Mouse (Mus musculus) monocyte, adult 59 days (primary cell): ENCODE data around the gene Foxj3. TPM values are rescaled to one million over a fixed set of nuclear protein-coding genes. Genes with fewer than 3 reads are reported as not detected.

Experiments used
- total RNA-seq, 2 experiments: library from RNA; stranded (reverse); gene quantifications; one replicate each; pipeline ENCODE4 v1.2.4; 2023

Foxj3 gene
- total RNA-seq, result 10 to 100 TPM; 49.9 to 52.6 TPM

GRCm38 (mm10) chr4:119536615-119537014, at the start of gene Foxj3:
Gene Foxj3, plus strand, starts transcription at chr4:119537004.

GRCm38 (mm10) chr4:119492291-119492932, 44.4 kb upstream of the Foxj3 start, which contains the start of gene Rimkla:
Gene Rimkla, minus strand, starts transcription at chr4:119492628.

GRCm38 (mm10) chr4:119539031-119539824, 2.4 kb downstream of the Foxj3 start, which contains the start of gene Frg2f1:
Gene Frg2f1, minus strand, starts transcription at chr4:119539529.

GRCm38 (mm10) chr4:119637176-119637845, 100.5 kb downstream of the Foxj3 start, which contains the start of gene Guca2a:
Gene Guca2a, plus strand, starts transcription at chr4:119637704.

GRCm38 (mm10) chr4:119658731-119659130, 121.9 kb downstream of the Foxj3 start, which contains the start of gene Guca2b:
Gene Guca2b, minus strand, starts transcription at chr4:119658954.

Other genes starting within 250 kb of the Foxj3 start
- gene Ybx1, start 242.4 kb upstream of the Foxj3 start, total RNA-seq, result 100 to 1,000 TPM; 400 to 434 TPM
- gene Ppih, start 216.5 kb upstream of the Foxj3 start, total RNA-seq, result 10 to 100 TPM; 14.7 to 19.5 TPM
- gene Ccdc30, start 121.5 kb upstream of the Foxj3 start, total RNA-seq, result not detected
- gene Ppcs, start 114.6 kb upstream of the Foxj3 start, total RNA-seq, result 1 to 10 TPM; 2.7 to 4.2 TPM
- gene Zmynd12, start 114.2 kb upstream of the Foxj3 start, total RNA-seq, result not detected
- not detected for gene Rimkla, start 44.4 kb upstream of the Foxj3 start, total RNA-seq
- gene Frg2f1, start 2.5 kb downstream of the Foxj3 start, total RNA-seq, result 1 to 10 TPM; 4.6 to 5.1 TPM
- gene Guca2a, start 100.7 kb downstream of the Foxj3 start, total RNA-seq, result 1 to 10 TPM in 1 of 2 experiments, under 1 TPM in 1; 0.92 to 1.3 TPM
- gene Guca2b, start 122.0 kb downstream of the Foxj3 start, total RNA-seq, result not detected
- 10 to 100 TPM; 22.1 to 25.1 TPM for gene Hivep3, start 196.8 kb downstream of the Foxj3 start, total RNA-seq